Mouse (Mus musculus): ENCODE measurements around the gene Methig1. TPM values are rescaled to one million over a fixed set of nuclear protein-coding genes. Genes with fewer than 3 reads are reported as not detected.

Gene Methig1
- total RNA-seq, 2 experiments from 2014 or later = not detected

- no peak for DNase-seq
These were observed 71.0 kb downstream of the Methig1 start for GRCm38 (mm10) chr15:100423916-100424315.

- DNase-seq = no peak
These were observed 71.6 kb downstream of the Methig1 start, which contains the start of gene Slc11a2 for GRCm38 (mm10) chr15:100424396-100425122. Slc11a2 (minus strand) TSS chr15:100425072.

- DNase-seq = no peak
These were observed 75.5 kb downstream of the Methig1 start for GRCm38 (mm10) chr15:100428296-100428905.

- DNase-seq = no peak
These were observed 77.1 kb downstream of the Methig1 start for GRCm38 (mm10) chr15:100429959-100430565.

GRCm38 (mm10) chr15:100433234-100433633 is 80.3 kb downstream of the Methig1 start:
- DNase-seq = no peak

Other genes with a start within 250 kb of the Methig1 start
- gene Atf1, start 125.3 kb upstream of the Methig1 start, total RNA-seq (2021) = 10 to 100 TPM; 51.5 to 55.9 TPM
- gene Tmprss12, start 72.3 kb upstream of the Methig1 start, total RNA-seq (2021) = not detected
- gene Mettl7a1, start 49.0 kb upstream of the Methig1 start, total RNA-seq (2021) = 10 to 100 TPM; 17.7 to 18.5 TPM
- under 1 TPM; 0.19 to 0.20 TPM for gene Mettl7a3, start 18.2 kb upstream of the Methig1 start, total RNA-seq (2021)
- gene Mettl7a2, start 51 bp downstream of the Methig1 start, total RNA-seq (2021) = under 1 TPM; 0.31 to 0.77 TPM
- gene Higd1c, start 11.4 kb downstream of the Methig1 start, total RNA-seq (2021) = not detected
- under 1 TPM in 1 of 2 experiments, not detected in 1; 0.18 TPM for gene Gm5475, start 69.0 kb downstream of the Methig1 start, total RNA-seq (2021)
- gene Slc11a2, start 71.9 kb downstream of the Methig1 start, total RNA-seq (2021) = 10 to 100 TPM; 23.3 to 31.9 TPM
- 10 to 100 TPM; 11.1 to 15.7 TPM for gene Letmd1, start 115.9 kb downstream of the Methig1 start, total RNA-seq (2021)
- 1 to 10 TPM; 2.6 to 4.4 TPM for gene Csrnp2, start 142.3 kb downstream of the Methig1 start, total RNA-seq (2021)
- gene Tfcp2, start 198.9 kb downstream of the Methig1 start, total RNA-seq (2021) = 10 to 100 TPM; 13.1 to 16.1 TPM
- 10 to 100 TPM; 11.1 to 13.2 TPM for gene Pou6f1, start 246.8 kb downstream of the Methig1 start, total RNA-seq (2021)